Mouse (Mus musculus): ENCODE data around the gene Fzd7. TPM values are rescaled to one million over a fixed set of nuclear protein-coding genes. Genes with fewer than 3 reads are reported as not detected.

Gene Fzd7
- polyA plus RNA-seq, 1 experiment from 2014 or later = 3.0 TPM

- ATAC-seq (replicated peaks) = no peak
- peaks cover 12% of the 10 kb centered on the region for H3K4me1 ChIP-seq
- no peak overlapping the region for H3K27ac ChIP-seq
- 19% methylated on average over 11 of the region's 11 CpGs for WGBS
- H3K4me3 ChIP-seq = no peak overlapping the region
- no peaks in the 10 kb centered on the region for H3K27me3 ChIP-seq (replicated peaks)
- no peaks in the 10 kb centered on the region for H3K36me3 ChIP-seq (replicated peaks)
- H3K9ac ChIP-seq = no peak overlapping the region
- no peaks in the 10 kb centered on the region for H3K9me3 ChIP-seq
- H3K4me2 ChIP-seq = no peak overlapping the region
Observed at GRCm38 (mm10) chr1:59449423-59449822, 32.8 kb upstream of the Fzd7 start.

- no peak overlapping the region for H3K9ac ChIP-seq
- H3K36me3 ChIP-seq (replicated peaks) = no peaks in the 10 kb centered on the region
- H3K4me1 ChIP-seq = peaks cover 12% of the 10 kb centered on the region
- no peak overlapping the region for H3K4me3 ChIP-seq
- 0 out of 2 replicates have a peak, but pooled peaks have one; percentile 39 for ATAC-seq (replicated peaks)
- H3K4me2 ChIP-seq = no peak overlapping the region
- H3K9me3 ChIP-seq = no peaks in the 10 kb centered on the region
- H3K27me3 ChIP-seq (replicated peaks) = no peaks in the 10 kb centered on the region
- H3K27ac ChIP-seq = no peak overlapping the region
- 73% methylated on average over 11 of the region's 11 CpGs for WGBS
Observed at GRCm38 (mm10) chr1:59450896-59451295, 31.3 kb upstream of the Fzd7 start.

GRCm38 (mm10) chr1:59451584-59451983, 30.6 kb upstream of the Fzd7 start:
- 9% methylated on average over 9 of the region's 9 CpGs for WGBS
- no peak overlapping the region for H3K4me3 ChIP-seq

GRCm38 (mm10) chr1:59456825-59457224, 25.4 kb upstream of the Fzd7 start:
- no peak overlapping the region for H3K27ac ChIP-seq
- no peak overlapping the region for H3K4me3 ChIP-seq
- H3K4me1 ChIP-seq = peaks cover 5% of the 10 kb centered on the region
- no peaks in the 10 kb centered on the region for H3K36me3 ChIP-seq (replicated peaks)
- no peak overlapping the region for H3K9ac ChIP-seq
- no peak overlapping the region for H3K4me2 ChIP-seq
- no peaks in the 10 kb centered on the region for H3K9me3 ChIP-seq
- no peak for ATAC-seq (replicated peaks)
- WGBS = 23% methylated on average over 3 of the region's 3 CpGs
- H3K27me3 ChIP-seq (replicated peaks) = no peaks in the 10 kb centered on the region

More at GRCm38 (mm10) chr1:59451584-59451983, 30.6 kb upstream of the Fzd7 start:
- no peak overlapping the region for H3K27ac ChIP-seq
- no peaks in the 10 kb centered on the region for H3K27me3 ChIP-seq (replicated peaks)
- no peaks in the 10 kb centered on the region for H3K36me3 ChIP-seq (replicated peaks)
- H3K9ac ChIP-seq = no peak overlapping the region
- no peak overlapping the region for H3K4me2 ChIP-seq
- peaks cover 12% of the 10 kb centered on the region for H3K4me1 ChIP-seq
- no peak for ATAC-seq (replicated peaks)
- H3K9me3 ChIP-seq = no peaks in the 10 kb centered on the region

DNA sequence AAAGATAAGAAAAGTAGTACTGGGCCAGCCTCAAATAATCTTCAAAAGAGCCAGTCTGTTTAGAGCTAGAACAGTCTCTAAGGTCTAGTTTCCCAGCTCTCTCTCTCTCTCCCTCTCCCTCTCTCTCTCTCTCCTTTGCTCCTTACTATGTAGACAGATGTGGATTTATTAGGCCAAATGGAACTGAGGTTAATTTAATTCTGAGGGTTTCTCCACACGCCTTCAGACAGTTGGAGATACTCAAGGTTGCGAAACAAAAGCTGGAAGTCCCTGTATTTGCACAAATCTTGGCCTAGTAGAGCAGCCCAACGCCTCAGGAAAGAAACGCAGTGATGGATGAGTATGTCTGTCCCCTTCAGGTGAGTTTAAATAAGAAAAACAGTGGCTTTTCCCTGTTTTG, 24.4 kb upstream of the Fzd7 start:
- no peak for ATAC-seq (replicated peaks)
- no peak overlapping the region for H3K9ac ChIP-seq
- H3K4me3 ChIP-seq = no peak overlapping the region
- H3K27ac ChIP-seq = no peak overlapping the region
- H3K27me3 ChIP-seq (replicated peaks) = no peaks in the 10 kb centered on the region
- H3K9me3 ChIP-seq = no peaks in the 10 kb centered on the region
- H3K4me2 ChIP-seq = no peak overlapping the region
- WGBS = 86% methylated on average over 4 of the region's 4 CpGs
- H3K36me3 ChIP-seq (replicated peaks) = no peaks in the 10 kb centered on the region
- H3K4me1 ChIP-seq = peaks cover 5% of the 10 kb centered on the region

GRCm38 (mm10) chr1:59458886-59459285, 23.3 kb upstream of the Fzd7 start:
- no peak overlapping the region for H3K9ac ChIP-seq
- no peak overlapping the region for H3K27ac ChIP-seq
- H3K4me1 ChIP-seq = peaks cover 5% of the 10 kb centered on the region
- no peaks in the 10 kb centered on the region for H3K27me3 ChIP-seq (replicated peaks)
- H3K4me2 ChIP-seq = no peak overlapping the region
- no peaks in the 10 kb centered on the region for H3K9me3 ChIP-seq
- 0 out of 2 replicates have a peak, but pooled peaks have one; percentile 14 for ATAC-seq (replicated peaks)
- H3K4me3 ChIP-seq = no peak overlapping the region
- H3K36me3 ChIP-seq (replicated peaks) = no peaks in the 10 kb centered on the region
- 25% methylated on average over 8 of the region's 8 CpGs for WGBS

- peaks cover 14% of the 10 kb centered on the region for H3K4me1 ChIP-seq
- H3K36me3 ChIP-seq (replicated peaks) = no peaks in the 10 kb centered on the region
- ATAC-seq (replicated peaks) = peak; percentile 74
- peak overlapping the region; percentile 71 for H3K27ac ChIP-seq
- no peaks in the 10 kb centered on the region for H3K27me3 ChIP-seq (replicated peaks)
- WGBS = 29% methylated on average over 17 of the region's 17 CpGs
- H3K4me2 ChIP-seq = no peak overlapping the region
- no peaks in the 10 kb centered on the region for H3K9me3 ChIP-seq
- H3K4me3 ChIP-seq = no peak overlapping the region
- no peak overlapping the region for H3K9ac ChIP-seq
Observed at GRCm38 (mm10) chr1:59464696-59465639, 17.3 kb upstream of the Fzd7 start.

- 65% methylated on average over 9 of the region's 9 CpGs for WGBS
- Histone ChIP-seq H3K9me3 (no peaks in the 10 kb centered on the region), H3K4me2 (no peak overlapping the region), H3K36me3 (replicated peaks) (no peaks in the 10 kb centered on the region), H3K4me3 (no peak overlapping the region), H3K27me3 (replicated peaks) (no peaks in the 10 kb centered on the region), H3K4me1 (peaks cover 14% of the 10 kb centered on the region), H3K9ac (no peak overlapping the region), H3K27ac (peak overlapping the region; percentile 71)
- ATAC-seq (replicated peaks) = peak; percentile 51
Observed at GRCm38 (mm10) chr1:59465640-59466008, 16.6 kb upstream of the Fzd7 start.

DNA sequence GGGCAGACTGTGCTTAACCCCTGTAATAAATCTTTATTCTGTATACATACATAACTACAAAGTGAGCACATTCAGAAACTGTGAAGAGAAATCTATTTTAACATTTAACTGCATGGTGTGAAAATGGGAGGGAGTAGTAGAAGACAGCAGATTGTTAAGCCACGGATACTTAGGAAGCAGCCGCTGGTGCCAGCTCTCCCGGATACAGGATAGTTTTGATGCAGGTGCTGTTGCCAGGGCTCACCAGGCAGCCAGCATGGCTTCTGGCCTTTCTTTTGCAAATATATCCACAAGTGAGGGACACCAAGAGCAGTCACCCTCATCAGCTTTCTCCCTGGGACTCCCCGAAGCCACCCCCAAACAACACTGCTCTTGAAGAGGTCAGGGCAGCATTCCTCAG, 13.1 kb upstream of the Fzd7 start:
- Histone ChIP-seq H3K4me2 (no peak overlapping the region), H3K27ac (no peak overlapping the region), H3K4me1 (peaks cover 17% of the 10 kb centered on the region), H3K9me3 (no peaks in the 10 kb centered on the region), H3K36me3 (replicated peaks) (no peaks in the 10 kb centered on the region), H3K27me3 (replicated peaks) (no peaks in the 10 kb centered on the region), H3K9ac (no peak overlapping the region), H3K4me3 (no peak overlapping the region)
- no peak for ATAC-seq (replicated peaks)
- WGBS = 13% methylated on average over 4 of the region's 4 CpGs

- H3K27ac ChIP-seq = no peak overlapping the region
- peaks cover 6% of the 10 kb centered on the region for H3K4me1 ChIP-seq
- WGBS = 54% methylated on average over 4 of the region's 4 CpGs
- no peak overlapping the region for H3K4me3 ChIP-seq
- H3K4me2 ChIP-seq = no peak overlapping the region
- no peak for ATAC-seq (replicated peaks)
- H3K9me3 ChIP-seq = no peaks in the 10 kb centered on the region
- no peaks in the 10 kb centered on the region for H3K27me3 ChIP-seq (replicated peaks)
- no peak overlapping the region for H3K9ac ChIP-seq
- H3K36me3 ChIP-seq (replicated peaks) = no peaks in the 10 kb centered on the region
Observed at GRCm38 (mm10) chr1:59470766-59471165, 11.5 kb upstream of the Fzd7 start.

DNA sequence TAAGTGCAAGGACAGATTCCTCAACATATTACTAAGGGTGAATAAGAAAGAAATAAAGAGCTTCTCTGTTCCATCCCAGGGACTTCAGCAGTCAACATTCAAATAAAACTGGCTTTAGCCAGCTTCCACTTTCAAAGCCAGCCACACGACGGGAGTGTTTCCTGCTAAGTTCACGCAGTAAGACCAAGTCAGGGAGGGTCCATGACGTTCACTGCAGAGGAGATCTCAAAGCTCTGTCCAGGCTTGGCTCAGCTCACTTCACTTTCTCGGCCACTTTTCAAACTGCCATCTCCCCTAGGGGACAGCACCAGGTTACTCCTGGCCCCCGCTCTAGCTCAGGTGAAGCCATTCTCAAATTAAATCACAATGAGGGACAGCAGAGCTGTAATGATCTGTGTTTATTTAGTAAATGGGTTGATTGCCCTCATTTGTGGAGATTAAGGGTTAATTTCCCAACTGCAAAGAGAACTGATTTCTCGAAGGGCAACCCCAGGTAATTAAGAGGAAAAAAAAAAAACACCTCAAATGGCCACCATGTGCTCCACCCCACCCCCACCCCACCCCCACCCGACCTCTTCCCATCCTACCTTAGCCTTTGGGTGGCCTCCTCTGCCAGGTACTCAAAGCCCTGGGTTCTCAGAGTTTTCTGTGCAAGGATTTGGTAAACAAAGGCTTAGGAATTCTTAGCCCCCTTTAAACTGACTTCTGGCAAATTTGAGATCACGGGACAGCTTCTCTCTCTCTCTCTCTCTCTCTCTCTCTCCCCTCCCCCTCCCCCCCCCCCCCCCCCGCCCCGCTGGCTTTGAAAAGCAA, 9.7 kb upstream of the Fzd7 start:
- Histone ChIP-seq H3K36me3 (replicated peaks) (no peaks in the 10 kb centered on the region), H3K9me3 (no peaks in the 10 kb centered on the region), H3K4me2 (no peak overlapping the region), H3K27me3 (replicated peaks) (no peaks in the 10 kb centered on the region), H3K4me1 (peaks cover 5% of the 10 kb centered on the region; the same call in 1 of the 2 replicates), H3K9ac (no peak overlapping the region), H3K27ac (no peak overlapping the region), H3K4me3 (no peak overlapping the region)
- no peak for ATAC-seq (replicated peaks)
- 15% methylated on average over 9 of the region's 11 CpGs for WGBS

GRCm38 (mm10) chr1:59473181-59473555, 9.1 kb upstream of the Fzd7 start:
- H3K9me3 ChIP-seq = no peaks in the 10 kb centered on the region

More at GRCm38 (mm10) chr1:59473181-59473555, 9.1 kb upstream of the Fzd7 start:
- no peak overlapping the region for H3K27ac ChIP-seq
- no peaks in the 10 kb centered on the region; the same call in 1 of the 2 replicates for H3K27me3 ChIP-seq (replicated peaks)
- ATAC-seq (replicated peaks) = 0 out of 2 replicates have a peak, but pooled peaks have one; percentile 17
- WGBS = 10% methylated on average over 4 of the region's 4 CpGs
- H3K4me3 ChIP-seq = no peak overlapping the region
- no peaks in the 10 kb centered on the region for H3K36me3 ChIP-seq (replicated peaks)
- peaks cover 5% of the 10 kb centered on the region; the same call in 1 of the 2 replicates for H3K4me1 ChIP-seq
- no peak overlapping the region for H3K4me2 ChIP-seq
- no peak overlapping the region for H3K9ac ChIP-seq
